In genomic region chr8:123860386-123860785, GRCm38 (mm10) we compare ENCODE assay signal across 8 mouse cellular contexts. TPM values are rescaled to one million over a fixed set of nuclear protein-coding genes. Genes with fewer than 3 reads are reported as not detected.
DNase-seq lines count a peak whose midpoint lies in the region; ATAC-seq lines count a peak whose summit lies in the region.
"Had no signal": no experiment of that assay in that cellular context is flagged by ENCODE, and none has a peak within 500 bp of the region (broad histone marks: within the 10 kb centered on the region; RNA-seq: fewer than 3 reads in every experiment).

No protein-coding gene starts in this region.

- H3K4me3 ChIP-seq in lung, embryonic 16.5 days (ENCODE audit: low read length): 0 out of 2 replicates have a peak overlapping the region, but pooled peaks have one; percentile 92
- H3K4me3 ChIP-seq in forebrain, embryonic 16.5 days (replicated peaks; ENCODE audit: low read length): peak overlapping the region; percentile 87
- peak overlapping the region; percentile 98 for H3K4me3 ChIP-seq in liver, embryonic 12.5 days
- peak overlapping the region; percentile 96 for H3K4me3 ChIP-seq in stomach, embryonic 15.5 days (replicated peaks)

- H3K27ac ChIP-seq in lung, embryonic 16.5 days (ENCODE audit: low read length): no peak overlapping the region
- H3K27ac ChIP-seq in forebrain, embryonic 16.5 days (ENCODE audit: low read length): no peak overlapping the region
- H3K27ac ChIP-seq in liver, embryonic 12.5 days: no peak overlapping the region
- H3K27ac ChIP-seq in stomach, embryonic 15.5 days: no peak overlapping the region

- peaks cover 11% of the 10 kb centered on the region for H3K27me3 ChIP-seq in lung, embryonic 16.5 days (ENCODE audit: control insufficient read depth, insufficient read depth, low read depth, low read length)
- no peaks in the 10 kb centered on the region for H3K27me3 ChIP-seq in forebrain, embryonic 16.5 days (replicated peaks; ENCODE audit: control insufficient read depth, insufficient read depth, low read length)
- H3K27me3 ChIP-seq in liver, embryonic 12.5 days (replicated peaks): peaks cover 54% of the 10 kb centered on the region
- H3K27me3 ChIP-seq in stomach, embryonic 15.5 days (replicated peaks): peaks cover 10% of the 10 kb centered on the region; the same call in 1 of the 2 replicates

- H3K4me1 ChIP-seq in lung, embryonic 16.5 days (replicated peaks; ENCODE audit: control insufficient read depth, insufficient read depth, low read length): peaks cover 5% of the 10 kb centered on the region; the same call in 1 of the 2 replicates
- peaks cover 23% of the 10 kb centered on the region for H3K4me1 ChIP-seq in forebrain, embryonic 16.5 days (replicated peaks; ENCODE audit: control insufficient read depth, insufficient read depth, low read length)
- peaks cover 40% of the 10 kb centered on the region for H3K4me1 ChIP-seq in liver, embryonic 12.5 days
- H3K4me1 ChIP-seq in stomach, embryonic 15.5 days: peaks cover 8% of the 10 kb centered on the region; the same call in 1 of the 2 replicates

- 70% methylated on average over 4 of the region's 4 CpGs for WGBS in lung, embryonic 16.5 days
- WGBS in forebrain, embryonic 16.5 days: 74% methylated on average over 4 of the region's 4 CpGs
- WGBS in liver, embryonic 12.5 days (ENCODE audit: insufficient replicate concordance): 64% methylated on average over 4 of the region's 4 CpGs
- 72% methylated on average over 4 of the region's 4 CpGs for WGBS in stomach, embryonic 15.5 days

- no peak for ATAC-seq in lung, embryonic 16.5 days (ENCODE audit: low read depth)
- no peak for ATAC-seq in forebrain, embryonic 16.5 days
- no peak for ATAC-seq in liver, embryonic 12.5 days
- ATAC-seq in stomach, embryonic 15.5 days (ENCODE audit: insufficient read depth, low FRiP score, low read depth): no peak

- no peaks in the 10 kb centered on the region for H3K9me3 ChIP-seq in lung, embryonic 16.5 days (ENCODE audit: control insufficient read depth, low read length)
- no peaks in the 10 kb centered on the region for H3K9me3 ChIP-seq in forebrain, embryonic 16.5 days (ENCODE audit: control insufficient read depth, low read length)
- H3K9me3 ChIP-seq in liver, embryonic 12.5 days (replicated peaks): no peaks in the 10 kb centered on the region
- no peaks in the 10 kb centered on the region for H3K9me3 ChIP-seq in stomach, embryonic 15.5 days

- no peaks in the 10 kb centered on the region for H3K36me3 ChIP-seq in lung, embryonic 16.5 days (ENCODE audit: control insufficient read depth, insufficient read depth, low read length)
- H3K36me3 ChIP-seq in forebrain, embryonic 16.5 days (ENCODE audit: control insufficient read depth, insufficient read depth): no peaks in the 10 kb centered on the region
- no peaks in the 10 kb centered on the region for H3K36me3 ChIP-seq in liver, embryonic 12.5 days
- no peaks in the 10 kb centered on the region for H3K36me3 ChIP-seq in stomach, embryonic 15.5 days

- no peak overlapping the region; the same call in 1 of the 2 replicates for H3K4me2 ChIP-seq in lung, embryonic 16.5 days (ENCODE audit: low read depth, low read length)
- H3K4me2 ChIP-seq in forebrain, embryonic 16.5 days (ENCODE audit: low read length): peak overlapping the region; percentile 82
- peak overlapping the region; percentile 98 for H3K4me2 ChIP-seq in liver, embryonic 12.5 days
- H3K4me2 ChIP-seq in stomach, embryonic 15.5 days: no peak overlapping the region; the same call in 1 of the 2 replicates

- H3K9ac ChIP-seq in lung, embryonic 16.5 days (ENCODE audit: low read length): no peak overlapping the region
- H3K9ac ChIP-seq in forebrain, embryonic 16.5 days (replicated peaks; ENCODE audit: low read depth, low read length): no peak overlapping the region; the same call in 1 of the 2 replicates
- H3K9ac ChIP-seq in liver, embryonic 12.5 days: no peak overlapping the region; the same call in 1 of the 2 replicates
- H3K9ac ChIP-seq in stomach, embryonic 15.5 days: no peak overlapping the region

- no peak for DNase-seq in lung, postnatal 25 days (ENCODE audit: low spot score)
- DNase-seq in right cerebral cortex, adult 2 months (ENCODE audit: low spot score in 2 of 2): no peak
- DNase-seq in thymus, adult 18-20 months: no peak
- DNase-seq: retina, postnatal 1 day had no signal

RNA-seq across cellular contexts. Expression of gene Ccsap, which starts 0.4 kb away (rescaled TPM):
- polyA plus RNA-seq in lung, embryonic 16.5 days (2015; fragmentation: Nextera tagmentation; extraction: Ambion mirVana): 4.4 TPM in 2 replicates
- polyA plus RNA-seq in forebrain, embryonic 16.5 days (2015; fragmentation: Nextera tagmentation; extraction: Ambion mirVana): 6.6 and 7.0 TPM in 2 replicates
- 5.5 and 5.8 TPM in 2 replicates for polyA plus RNA-seq in liver, embryonic 12.5 days (2016; fragmentation: Nextera tagmentation; extraction: Ambion mirVana)
- polyA plus RNA-seq in stomach, embryonic 15.5 days (2015; fragmentation: Nextera tagmentation; extraction: Ambion mirVana): 3.4 and 3.9 TPM in 2 replicates

RNA-seq across cellular contexts. Expression of gene Acta1, which starts 34.2 kb away (rescaled TPM):
- polyA plus RNA-seq in lung, embryonic 16.5 days (2015; fragmentation: Nextera tagmentation; extraction: Ambion mirVana): 90.5 and 322 TPM in 2 replicates
- 6.3 and 6.6 TPM in 2 replicates for polyA plus RNA-seq in forebrain, embryonic 16.5 days (2015; fragmentation: Nextera tagmentation; extraction: Ambion mirVana)
- polyA plus RNA-seq in liver, embryonic 12.5 days (2016; fragmentation: Nextera tagmentation; extraction: Ambion mirVana): 2.1 and 4.9 TPM in 2 replicates
- 18.7 and 47.9 TPM in 2 replicates for polyA plus RNA-seq in stomach, embryonic 15.5 days (2015; fragmentation: Nextera tagmentation; extraction: Ambion mirVana)

RNA-seq across cellular contexts. Expression of gene Rab4a, which starts 54.6 kb away (rescaled TPM):
- 27.4 and 32.2 TPM in 2 replicates for polyA plus RNA-seq in lung, embryonic 16.5 days (2015; fragmentation: Nextera tagmentation; extraction: Ambion mirVana)
- polyA plus RNA-seq in forebrain, embryonic 16.5 days (2015; fragmentation: Nextera tagmentation; extraction: Ambion mirVana): 82.6 and 83.8 TPM in 2 replicates
- polyA plus RNA-seq in liver, embryonic 12.5 days (2016; fragmentation: Nextera tagmentation; extraction: Ambion mirVana): 36.3 and 38.3 TPM in 2 replicates
- polyA plus RNA-seq in stomach, embryonic 15.5 days (2015; fragmentation: Nextera tagmentation; extraction: Ambion mirVana): 46.7 and 49.1 TPM in 2 replicates

Comparison
In these comparisons a context has a peak if more than half of its experiments do, and no peak if none do; other contexts are left out.
1. H3K4me2 ChIP-seq: peak in forebrain, embryonic 16.5 days (single experiment) and liver, embryonic 12.5 days (single experiment); none in lung, embryonic 16.5 days (single experiment) and stomach, embryonic 15.5 days (single experiment).
2. Peak in every context shown above with its lines, with median percentiles within 50 percentile points of each other: H3K4me3 ChIP-seq.